Mouse (Mus musculus) hindbrain, embryonic 14.5 days (tissue): ENCODE measurements around the gene Ube2z. TPM values are rescaled to one million over a fixed set of nuclear protein-coding genes. Genes with fewer than 3 reads are reported as not detected.

Experiments used
- ATAC-seq: fragments of 200-750 bp; cut with Nextera tagmentation; 2 replicates; pipeline ENCODE4 v1.8.0; 2017; ENCODE audit warnings: moderate number of reproducible peaks, mild to moderate bottlenecking, moderate TSS enrichment, moderate library complexity; ENCODE audit not compliant: low FRiP score
- DNase-seq: peaks from one replicate; pipeline ENCODE4 v3.0.0-alpha.2; 2015; ENCODE audit warnings: low spot score
- H3K27ac ChIP-seq: fragments of 300-500 bp; sonication (generic); 2 replicates; pipeline ENCODE4 v1.5.1; 2014; ENCODE audit warnings: mild to moderate bottlenecking, moderate library complexity
- H3K27me3 ChIP-seq: fragments of 300-500 bp; sonication (generic); 2 replicates; pipeline ENCODE4 v1.6.1; 2014; ENCODE audit warnings: mild to moderate bottlenecking, low read length, mixed read lengths; ENCODE audit not compliant: control insufficient read depth, insufficient read depth
- H3K36me3 ChIP-seq: fragments of 300-500 bp; sonication (generic); replicated peaks from 2 replicates; pipeline ENCODE4 v1.6.1; 2014; ENCODE audit not compliant: control insufficient read depth, insufficient read depth
- H3K4me1 ChIP-seq: fragments of 300-500 bp; sonication (generic); replicated peaks from 2 replicates; pipeline ENCODE4 v1.6.1; 2014; ENCODE audit warnings: antibody characterized with exemption, low read length, mixed read lengths; ENCODE audit not compliant: control insufficient read depth, insufficient read depth
- H3K4me2 ChIP-seq: fragments of 300-500 bp; sonication (generic); replicated peaks from 2 replicates; pipeline ENCODE4 v1.6.1; 2014; ENCODE audit warnings: mild to moderate bottlenecking, moderate library complexity
- H3K4me3 ChIP-seq: fragments of 300-500 bp; sonication (generic); replicated peaks from 2 replicates; pipeline ENCODE4 v1.5.1; 2014; ENCODE audit warnings: mild to moderate bottlenecking, low read length
- H3K9ac ChIP-seq: fragments of 300-500 bp; sonication (generic); 2 replicates; pipeline ENCODE4 v1.6.1; 2014
- H3K9me3 ChIP-seq: fragments of 300-500 bp; sonication (generic); 2 replicates; pipeline ENCODE4 v1.6.1; 2016; ENCODE audit warnings: low read length; ENCODE audit not compliant: control insufficient read depth
- WGBS: fragments of 180-500 bp; shearing (Covaris S2); extraction: QIAGEN DNeasy Blood & Tissue Kit; methylation state at CpG from one replicate; pipeline ENCODE4 v1.1.7; 2014; 5-methylcytosine and 5-hydroxymethylcytosine counted together
- polyA plus RNA-seq: library from polyadenylated mRNA; unstranded; fragments of >200 nt; fragmentation: Nextera tagmentation; extraction: Ambion mirVana; gene quantifications from 2 replicates; pipeline ENCODE4 v1.2.1, GENCODE M21; 2014

The Ube2z gene
- polyA plus RNA-seq, 1 experiment from 2014 or later, result 32.3 TPM

- ATAC-seq, result no peak
- Histone ChIP-seq H3K4me2 (no peak overlapping the region), H3K27me3 (no peaks in the 10 kb centered on the region), H3K36me3 (peaks cover 87% of the 10 kb centered on the region), H3K27ac (no peak overlapping the region), H3K4me3 (no peak overlapping the region), H3K4me1 (no peaks in the 10 kb centered on the region), H3K9me3 (no peaks in the 10 kb centered on the region), H3K9ac (no peak overlapping the region)
- WGBS, result 89% methylated on average over 11 of the region's 11 CpGs
- DNase-seq, result no peak
Measured at GRCm38 (mm10) chr11:96044803-96045567, 20.2 kb downstream of the Ube2z start.

GRCm38 (mm10) chr11:96038560-96038959 lies 26.6 kb downstream of the Ube2z start:
- H3K27ac ChIP-seq, result no peak overlapping the region
- peaks cover 44% of the 10 kb centered on the region for H3K36me3 ChIP-seq
- H3K27me3 ChIP-seq, result no peaks in the 10 kb centered on the region
- DNase-seq (no peak), ATAC-seq (no peak)
- peaks cover 16% of the 10 kb centered on the region for H3K4me1 ChIP-seq
- H3K4me2 ChIP-seq, result no peak overlapping the region
- 96% methylated on average over 1 of the region's 1 CpGs for WGBS
- no peak overlapping the region for H3K4me3 ChIP-seq
- H3K9ac ChIP-seq, result no peak overlapping the region
- no peaks in the 10 kb centered on the region for H3K9me3 ChIP-seq

GRCm38 (mm10) chr11:96037499-96037898 lies 27.7 kb downstream of the Ube2z start:
- Histone ChIP-seq H3K27ac (no peak overlapping the region), H3K4me1 (peaks cover 16% of the 10 kb centered on the region), H3K27me3 (no peaks in the 10 kb centered on the region), H3K9ac (no peak overlapping the region), H3K36me3 (peaks cover 34% of the 10 kb centered on the region), H3K4me2 (no peak overlapping the region), H3K9me3 (no peaks in the 10 kb centered on the region), H3K4me3 (no peak overlapping the region)
- DNase-seq (no peak), ATAC-seq (no peak)
- WGBS, result 94% methylated on average over 5 of the region's 5 CpGs

- H3K4me2 ChIP-seq, result peak overlapping the region; percentile 88
- peak overlapping the region; percentile 67 for H3K9ac ChIP-seq
- peaks cover 16% of the 10 kb centered on the region for H3K36me3 ChIP-seq
- peak overlapping the region; percentile 33; the same call in 1 of the 2 replicates for H3K27ac ChIP-seq
- no peaks in the 10 kb centered on the region for H3K9me3 ChIP-seq
- ATAC-seq (no peak), DNase-seq (peak; percentile 35)
- no peaks in the 10 kb centered on the region for H3K27me3 ChIP-seq
- peak overlapping the region; percentile 70 for H3K4me3 ChIP-seq
- peaks cover 16% of the 10 kb centered on the region for H3K4me1 ChIP-seq
- WGBS, result 12% methylated on average over 6 of the region's 6 CpGs
Measured at GRCm38 (mm10) chr11:96035133-96035532, 30.1 kb downstream of the Ube2z start.

GRCm38 (mm10) chr11:96034596-96035052 lies 30.6 kb downstream of the Ube2z start, which contains the start of gene Snf8:
TSS of gene Snf8 (plus strand) at chr11:96034885.
- Histone ChIP-seq H3K9ac (peak within 1 kb of the TSS; percentile 67), H3K27me3 (no peaks in the 10 kb centered on the region), H3K4me1 (peaks cover 16% of the 10 kb centered on the region), H3K4me2 (peak within 1 kb of the TSS; percentile 88), H3K27ac (peak within 1 kb of the TSS; percentile 44; the same call in 1 of the 2 replicates), H3K4me3 (peak within 1 kb of the TSS; percentile 70), H3K36me3 (peaks cover 16% of the 10 kb centered on the region), H3K9me3 (no peaks in the 10 kb centered on the region)
- peak; percentile 98 for DNase-seq
- peak; percentile 83 for ATAC-seq
- WGBS, result under 1% methylated on average over 29 of the region's 29 CpGs

GRCm38 (mm10) chr11:96034116-96034515 lies 31.1 kb downstream of the Ube2z start:
- Histone ChIP-seq H3K27me3 (no peaks in the 10 kb centered on the region), H3K4me2 (peak overlapping the region; percentile 88), H3K27ac (no peak overlapping the region), H3K4me1 (peaks cover 16% of the 10 kb centered on the region), H3K9ac (peak overlapping the region; percentile 67; the same call in 1 of the 2 replicates), H3K4me3 (peak overlapping the region; percentile 70), H3K36me3 (peaks cover 12% of the 10 kb centered on the region), H3K9me3 (no peaks in the 10 kb centered on the region)
- ATAC-seq, result no peak
- 49% methylated on average over 8 of the region's 8 CpGs for WGBS
- no peak for DNase-seq

- ATAC-seq (no peak), DNase-seq (no peak)
- Histone ChIP-seq H3K27me3 (no peaks in the 10 kb centered on the region), H3K4me1 (peaks cover 16% of the 10 kb centered on the region), H3K4me2 (no peak overlapping the region), H3K36me3 (peaks cover 3% of the 10 kb centered on the region; the same call in 1 of the 2 replicates), H3K27ac (no peak overlapping the region), H3K9me3 (no peaks in the 10 kb centered on the region), H3K4me3 (no peak overlapping the region), H3K9ac (no peak overlapping the region)
- WGBS, result 83% methylated on average over 2 of the region's 3 CpGs
Measured at GRCm38 (mm10) chr11:96033264-96033663, 31.9 kb downstream of the Ube2z start.

- Histone ChIP-seq H3K4me3 (no peak overlapping the region), H3K4me1 (peaks cover 16% of the 10 kb centered on the region), H3K27me3 (no peaks in the 10 kb centered on the region), H3K9ac (no peak overlapping the region), H3K27ac (no peak overlapping the region), H3K4me2 (no peak overlapping the region), H3K36me3 (no peaks in the 10 kb centered on the region), H3K9me3 (no peaks in the 10 kb centered on the region)
- ATAC-seq (no peak), DNase-seq (no peak)
- 79% methylated on average over 2 of the region's 2 CpGs for WGBS
Measured at GRCm38 (mm10) chr11:96031701-96032100, 33.5 kb downstream of the Ube2z start.

- Histone ChIP-seq H3K9ac (no peak overlapping the region), H3K4me3 (no peak overlapping the region), H3K36me3 (no peaks in the 10 kb centered on the region), H3K4me1 (peaks cover 11% of the 10 kb centered on the region), H3K27ac (no peak overlapping the region), H3K4me2 (no peak overlapping the region), H3K27me3 (no peaks in the 10 kb centered on the region), H3K9me3 (no peaks in the 10 kb centered on the region)
- DNase-seq (no peak), ATAC-seq (no peak)
- 89% methylated on average over 3 of the region's 3 CpGs for WGBS
Measured at GRCm38 (mm10) chr11:96030571-96030970, 34.6 kb downstream of the Ube2z start.
